Mouse (Mus musculus): ENCODE data around the gene Reln.

- no peak for TF ChIP-seq CTCF (conservative IDR thresholded peaks at IDR 0.05; ENCODE audit: low read length)
- no peak for TF ChIP-seq POU5F1 (IDR thresholded peaks at IDR 0.05; ENCODE audit: borderline replicate concordance, low read length)
- no peak for TF ChIP-seq NANOG (IDR thresholded peaks at IDR 0.05; ENCODE audit: borderline replicate concordance, low read length)
Measured at GRCm38 (mm10) chr5:22360510-22360909, 16.0 kb upstream of the Reln start.
